Mouse (Mus musculus): Measurements from ENCODE around the gene Kif2a.
A peak's percentile ranks its signal among the peaks of the same experiment; 100 is the strongest.

Kif2a gene

GRCm38 (mm10) chr13:106958286-106958685 lies 63.6 kb downstream of the Kif2a start:
- no peak for TF ChIP-seq GATA4 (IDR thresholded peaks at IDR 0.05; ENCODE audit: insufficient replicate concordance, low read length)

- TF ChIP-seq GATA4 (IDR thresholded peaks at IDR 0.05; ENCODE audit: insufficient replicate concordance, low read length) = no peak
Observed at GRCm38 (mm10) chr13:106957554-106957953, 64.4 kb downstream of the Kif2a start.

DNA sequence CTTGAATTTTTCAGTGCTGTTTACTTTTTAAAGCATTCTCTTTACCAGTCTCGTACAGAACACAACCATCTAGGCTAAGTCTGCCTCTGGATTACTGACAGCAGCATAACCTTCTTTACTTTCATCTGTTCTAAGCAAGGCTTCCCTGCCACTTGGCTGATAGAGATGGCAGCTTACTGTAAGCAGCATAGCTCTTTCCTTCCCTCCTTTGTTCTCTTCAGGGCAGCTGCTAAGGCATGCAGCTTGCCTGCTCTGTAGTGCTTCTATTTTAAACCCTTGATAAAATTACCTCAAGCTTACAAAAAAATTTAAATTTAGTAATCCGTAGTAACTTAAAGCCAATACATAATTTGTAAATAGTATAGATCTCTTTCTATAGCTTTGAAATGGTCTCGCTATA lies 67.0 kb downstream of the Kif2a start:
- TF ChIP-seq GATA4 (IDR thresholded peaks at IDR 0.05; ENCODE audit: insufficient replicate concordance, low read length) = no peak

GRCm38 (mm10) chr13:106947583-106947982 lies 74.3 kb downstream of the Kif2a start:
- TF ChIP-seq GATA4 (IDR thresholded peaks at IDR 0.05; ENCODE audit: insufficient replicate concordance, low read length) = no peak

DNA sequence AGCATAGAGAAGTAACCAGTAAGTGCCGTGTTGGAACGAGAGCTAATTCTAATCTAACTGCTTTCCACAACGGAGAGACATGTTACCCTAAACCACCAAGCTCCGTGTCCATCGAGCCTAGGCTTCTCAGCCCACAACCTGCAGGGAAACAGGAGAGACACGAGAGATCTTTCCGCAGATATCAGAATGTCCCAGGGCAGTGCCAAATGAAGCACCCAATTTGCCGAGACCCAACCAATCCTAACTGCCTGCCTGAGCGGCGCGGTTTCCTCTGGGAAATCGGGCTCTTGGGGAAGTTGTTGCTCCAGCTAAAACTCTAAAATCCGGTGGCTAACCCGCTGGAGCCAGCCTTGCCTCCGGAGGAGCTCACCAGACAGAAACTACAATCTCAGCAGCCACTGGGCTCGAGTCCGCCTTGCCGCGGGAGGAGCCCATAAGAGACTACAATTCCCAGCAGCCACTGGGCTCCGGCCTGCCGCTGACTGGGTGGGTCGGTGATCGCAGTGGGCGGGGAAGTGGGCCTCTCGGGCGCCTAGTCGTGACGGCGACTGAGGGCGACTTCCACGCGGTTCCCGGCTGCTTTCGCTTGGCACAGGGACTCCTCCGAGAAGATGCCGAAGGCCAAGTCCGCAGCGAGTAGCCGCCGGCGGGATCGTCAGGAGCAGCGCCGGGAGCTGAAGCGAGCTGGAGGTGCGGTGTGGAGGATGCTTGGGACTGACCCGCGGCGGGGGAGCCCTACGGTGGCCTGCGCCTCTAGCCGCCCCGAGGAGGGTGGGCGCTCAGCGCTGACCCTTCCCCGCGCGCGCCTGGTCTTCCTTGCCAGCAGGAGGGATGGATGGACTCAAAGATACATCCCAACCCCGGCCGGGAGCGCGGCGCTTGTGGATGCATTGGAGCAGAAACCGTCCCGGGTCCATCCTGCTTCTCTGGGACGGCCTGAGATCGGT lies 75.1 kb downstream of the Kif2a start, which contains the start of gene Dimt1:
Gene Dimt1 (plus strand): TSS at position 534 of the 947 bp plus-strand sequence.
- no peak for TF ChIP-seq GATA4 (IDR thresholded peaks at IDR 0.05; ENCODE audit: insufficient replicate concordance, low read length)

GRCm38 (mm10) chr13:106945518-106945917 lies 76.4 kb downstream of the Kif2a start:
- no peak for TF ChIP-seq GATA4 (IDR thresholded peaks at IDR 0.05; ENCODE audit: insufficient replicate concordance, low read length)

DNA sequence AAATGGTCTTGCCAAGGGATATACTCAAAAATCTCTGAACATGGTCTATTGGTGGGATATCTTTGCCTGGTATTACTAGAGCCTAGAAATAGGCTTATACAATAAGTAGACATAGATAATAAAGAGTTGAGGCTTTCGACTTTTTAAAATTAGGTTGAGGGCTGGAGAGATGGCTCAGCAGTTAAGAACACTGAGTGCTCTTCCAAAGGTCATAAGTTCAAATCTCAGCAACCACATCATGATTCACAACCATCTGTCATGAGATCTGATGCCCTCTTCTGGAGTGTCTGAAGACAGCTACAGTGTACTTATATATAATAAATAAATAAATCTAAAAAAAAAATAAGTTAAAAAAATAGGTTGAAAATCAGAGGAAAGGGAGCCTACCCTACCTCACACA lies 79.2 kb downstream of the Kif2a start:
- TF ChIP-seq GATA4 (IDR thresholded peaks at IDR 0.05; ENCODE audit: insufficient replicate concordance, low read length) = no peak

GRCm38 (mm10) chr13:106941211-106941976 lies 80.5 kb downstream of the Kif2a start:
- TF ChIP-seq GATA4 (IDR thresholded peaks at IDR 0.05; ENCODE audit: insufficient replicate concordance, low read length) = no peak

GRCm38 (mm10) chr13:106937138-106937472 lies 84.8 kb downstream of the Kif2a start:
- TF ChIP-seq GATA4 (IDR thresholded peaks at IDR 0.05; ENCODE audit: insufficient replicate concordance, low read length) = no peak

- peak; percentile 15; the same call in 1 of the 2 replicates for TF ChIP-seq GATA4 (IDR thresholded peaks at IDR 0.05; ENCODE audit: insufficient replicate concordance, low read length)
Observed at GRCm38 (mm10) chr13:106936256-106937137, 85.4 kb downstream of the Kif2a start, which contains the start of gene Ipo11. Gene Ipo11, minus strand, starts transcription at chr13:106936958.

DNA sequence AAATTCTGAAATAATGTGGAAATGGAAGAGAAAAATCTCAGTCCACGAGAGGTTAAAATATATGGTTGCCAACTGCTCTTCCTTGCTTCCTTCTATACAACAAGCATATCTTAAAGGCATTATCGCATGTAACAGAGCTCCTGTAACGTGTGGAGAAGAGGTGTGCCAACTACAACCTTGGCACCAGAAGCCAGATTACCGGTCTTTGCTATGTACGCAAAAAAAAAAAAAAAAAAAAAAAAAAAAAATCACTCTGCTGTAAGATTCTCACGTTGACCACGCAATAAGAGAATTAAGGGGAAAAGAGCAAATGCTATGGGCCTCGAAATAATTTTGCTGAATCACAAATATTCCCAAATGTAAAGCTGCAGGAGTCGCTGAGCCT lies 86.1 kb downstream of the Kif2a start:
- TF ChIP-seq GATA4 (IDR thresholded peaks at IDR 0.05; ENCODE audit: insufficient replicate concordance, low read length) = no peak

DNA sequence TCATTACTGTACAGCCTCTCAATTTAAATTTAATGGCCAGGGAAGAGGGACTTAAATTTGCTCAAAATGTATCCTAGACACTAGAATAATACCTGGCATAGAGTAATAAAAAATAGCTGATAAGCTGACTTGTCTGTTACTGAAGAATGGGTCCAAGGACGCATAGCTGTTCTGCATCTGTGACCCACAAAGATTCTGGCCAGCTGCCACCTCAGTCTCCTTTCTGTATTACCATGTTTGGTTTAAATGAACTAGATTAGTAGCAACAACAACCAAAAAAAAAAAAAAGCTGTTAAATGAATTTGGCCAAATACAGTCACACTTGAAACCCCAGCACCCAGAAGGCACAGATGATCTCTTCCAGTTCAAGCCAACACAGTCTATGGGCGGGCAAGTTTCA lies 92.7 kb downstream of the Kif2a start:
- no peak for TF ChIP-seq GATA4 (IDR thresholded peaks at IDR 0.05; ENCODE audit: insufficient replicate concordance, low read length)

DNA sequence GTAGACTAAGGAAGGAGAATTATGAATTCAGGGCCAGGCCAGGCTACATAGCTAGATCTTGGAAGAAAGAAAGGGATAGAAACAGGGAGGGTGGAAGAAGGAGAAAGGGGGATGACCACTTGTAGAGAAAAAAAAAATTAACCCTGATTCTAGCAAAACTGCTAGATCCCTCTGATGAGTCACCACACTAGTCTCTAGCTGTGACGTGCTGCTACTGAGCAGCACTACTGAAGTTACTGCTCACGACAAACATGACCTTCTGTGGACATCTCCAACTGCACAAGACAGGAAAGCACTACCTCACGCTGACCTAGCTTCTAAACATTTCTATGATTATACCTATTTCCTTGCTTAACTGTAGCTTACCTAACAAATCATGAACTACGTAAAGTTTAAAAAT lies 93.6 kb downstream of the Kif2a start:
- TF ChIP-seq GATA4 (IDR thresholded peaks at IDR 0.05; ENCODE audit: insufficient replicate concordance, low read length) = no peak

DNA sequence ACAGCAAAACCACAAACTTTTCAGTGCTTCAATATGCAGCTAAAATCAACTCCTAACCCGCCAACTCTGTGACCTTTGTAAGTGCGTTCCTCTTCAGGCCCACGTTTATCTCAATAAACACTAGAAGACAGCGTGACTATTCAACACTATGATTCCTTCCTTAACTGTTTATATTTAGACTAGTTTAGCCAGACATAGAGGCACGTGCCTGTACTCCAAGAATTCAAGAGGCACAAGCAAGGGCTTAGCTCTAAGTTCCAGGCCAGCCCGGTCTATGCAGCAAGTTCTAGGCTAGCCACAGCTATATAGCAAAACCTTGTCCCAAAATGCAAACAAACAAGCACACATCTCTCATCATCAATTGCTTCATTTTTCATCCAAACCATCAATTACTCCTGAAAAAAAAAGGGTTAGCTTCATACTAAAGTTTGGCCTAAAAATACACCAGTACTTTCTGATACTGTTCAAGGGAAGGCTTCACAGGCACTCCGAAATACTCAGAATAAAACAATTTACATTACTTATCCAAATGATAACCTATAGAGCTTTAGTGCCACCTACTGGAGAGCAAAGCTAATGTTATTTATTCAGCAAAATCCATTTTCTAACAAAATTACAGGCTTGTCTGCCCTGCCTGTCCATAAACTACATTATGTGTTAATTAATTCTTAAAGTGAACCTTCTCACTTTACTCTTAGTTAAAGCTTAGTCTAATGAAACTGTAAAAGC lies 103.4 kb downstream of the Kif2a start:
- TF ChIP-seq GATA4 (IDR thresholded peaks at IDR 0.05; ENCODE audit: insufficient replicate concordance, low read length) = no peak
